Mouse (Mus musculus) thymus, adult 2 months (tissue): ENCODE results near the gene E2f8. TPM values are rescaled to one million over a fixed set of nuclear protein-coding genes. Genes with fewer than 3 reads are reported as not detected.

Experiments used
- DNase-seq: peaks from one replicate; pipeline ENCODE4 v3.0.0; 2021
- H3K27ac ChIP-seq: fragments of 200-500 bp; 2 replicates; pipeline ENCODE4 v1.5.1; 2012; ENCODE audit warnings: low read length, control low read depth; ENCODE audit not compliant: control insufficient read depth, insufficient read depth
- H3K27me3 ChIP-seq: fragments of 200-500 bp; 2 replicates; pipeline ENCODE4 v1.6.1; 2012; ENCODE audit warnings: mild to moderate bottlenecking, low read length, moderate library complexity, mixed read lengths; ENCODE audit not compliant: control insufficient read depth, insufficient read depth
- H3K36me3 ChIP-seq: fragments of 200-500 bp; 2 replicates; pipeline ENCODE4 v1.6.1; 2012; ENCODE audit warnings: mild to moderate bottlenecking, low read length, moderate library complexity; ENCODE audit not compliant: control insufficient read depth, insufficient read depth
- H3K4me1 ChIP-seq: fragments of 200-500 bp; replicated peaks from 2 replicates; pipeline ENCODE4 v1.6.1; 2012; ENCODE audit warnings: low read length; ENCODE audit not compliant: control insufficient read depth, insufficient read depth
- H3K4me3 ChIP-seq: fragments of 200-500 bp; 2 replicates; pipeline ENCODE4 v1.5.1; 2012; ENCODE audit warnings: mild to moderate bottlenecking, low read length, control low read depth, moderate library complexity; ENCODE audit not compliant: control insufficient read depth, insufficient read depth
- CTCF ChIP-seq: fragments of 200-500 bp; IDR thresholded peaks from 2 replicates; pipeline ENCODE4 v1.5.1; 2012; ENCODE audit warnings: mild to moderate bottlenecking, control low read depth, low read length, moderate library complexity, borderline replicate concordance; ENCODE audit not compliant: control insufficient read depth, poor library complexity, insufficient read depth; ENCODE audit errors: extremely low read depth
- POLR2A ChIP-seq: fragments of 200-500 bp; IDR thresholded peaks from 2 replicates; pipeline ENCODE4 v1.6.1; 2012; ENCODE audit warnings: mild to moderate bottlenecking, low read length, control low read depth, moderate library complexity; ENCODE audit not compliant: control insufficient read depth, poor library complexity, insufficient read depth; ENCODE audit errors: extremely low read depth
- WGBS: fragments of 180-500 bp; shearing (Covaris S2); methylation state at CpG from one replicate; pipeline ENCODE4 v1.1.7; 2018; 5-methylcytosine and 5-hydroxymethylcytosine counted together
- polyA plus RNA-seq: library from polyadenylated mRNA; depleted of rRNA; stranded (reverse); fragments of >200 nt; gene quantifications from 2 replicates; pipeline ENCODE4 v1.2.3, GENCODE M21; 2012

The E2f8 gene
- polyA plus RNA-seq, 1 experiment = 28.3 TPM

DNA sequence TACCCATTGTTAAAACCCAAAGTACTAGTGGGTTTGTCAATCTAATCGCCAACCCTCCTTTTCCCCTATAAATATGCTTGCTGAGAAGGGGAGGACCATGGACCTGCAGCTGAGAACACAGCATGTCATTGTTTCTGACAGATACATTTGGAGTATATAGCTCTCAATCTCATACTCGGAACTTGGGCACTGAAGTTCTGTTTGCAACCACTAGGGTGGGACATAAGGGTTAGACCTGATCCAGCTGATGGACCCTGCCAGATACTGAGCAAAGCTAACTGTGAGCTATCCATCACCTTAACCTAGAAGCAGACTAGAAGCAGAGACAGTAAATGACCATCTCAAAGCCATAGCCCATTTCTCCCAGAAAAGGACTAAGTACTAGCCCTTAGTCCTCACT is 43.0 kb downstream of the E2f8 start:
- Histone ChIP-seq H3K27me3 (no peaks in the 10 kb centered on the region), H3K36me3 (no peaks in the 10 kb centered on the region), H3K27ac (no peak overlapping the region), H3K4me3 (no peak overlapping the region), H3K4me1 (no peaks in the 10 kb centered on the region)
- DNase-seq = peak; percentile 6
- no peak for TF ChIP-seq POLR2A
- no peak for TF ChIP-seq CTCF
- 65% methylated on average over 2 of the region's 2 CpGs for WGBS

DNA sequence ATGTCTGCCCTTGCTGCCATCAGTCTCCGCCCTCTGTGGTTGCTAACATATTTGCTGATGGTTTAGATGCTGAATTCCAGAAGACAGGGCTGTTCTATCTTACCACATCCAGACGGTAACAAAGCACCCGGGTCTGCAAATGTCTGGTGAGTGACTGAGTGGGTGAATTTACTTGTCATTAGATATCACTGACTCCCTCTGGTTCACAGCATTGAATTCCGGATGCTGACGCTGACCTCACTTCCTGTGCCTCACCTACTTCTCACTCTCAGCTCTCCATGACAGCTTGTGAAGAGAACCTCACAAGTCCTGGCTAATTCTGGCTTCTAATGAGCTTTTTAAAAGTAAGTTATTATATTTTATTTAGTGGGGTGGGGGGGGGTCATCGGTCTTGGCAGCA is 44.4 kb downstream of the E2f8 start:
- H3K4me1 ChIP-seq = no peaks in the 10 kb centered on the region
- WGBS = 41% methylated on average over 6 of the region's 6 CpGs

DNA sequence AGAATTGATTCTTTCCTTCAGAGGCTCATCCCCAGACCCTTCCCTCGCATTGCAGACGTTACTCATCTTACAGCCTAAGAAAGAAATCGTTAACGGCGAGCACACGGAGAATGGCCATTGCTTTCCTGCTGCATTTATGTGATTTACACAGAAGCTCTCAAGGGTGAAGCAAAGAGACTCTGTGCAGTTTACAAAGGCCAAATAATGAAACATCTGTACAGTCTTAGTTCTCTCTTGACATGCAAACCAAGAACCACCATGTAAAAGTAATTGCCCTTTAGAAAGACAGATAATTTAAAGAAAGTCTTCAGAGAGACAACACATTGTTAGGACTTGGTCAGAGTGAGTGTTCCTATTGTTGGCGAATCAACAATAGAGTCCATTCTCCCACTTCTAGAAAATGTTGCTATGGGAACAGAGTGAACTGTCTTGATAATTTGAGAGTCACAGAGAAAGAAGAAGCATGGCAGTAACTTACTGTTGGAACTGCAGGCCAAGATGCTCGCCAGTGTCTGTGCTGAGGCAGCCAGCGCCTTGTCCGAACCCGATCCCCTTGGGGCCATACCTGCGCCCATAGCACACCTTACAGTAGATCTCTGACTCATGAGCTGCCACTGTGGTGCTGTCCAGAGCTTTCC is 46.3 kb downstream of the E2f8 start:
- Histone ChIP-seq H3K4me1 (no peaks in the 10 kb centered on the region), H3K27me3 (no peaks in the 10 kb centered on the region), H3K36me3 (no peaks in the 10 kb centered on the region), H3K27ac (no peak overlapping the region), H3K4me3 (no peak overlapping the region)
- WGBS = 95% methylated on average over 12 of the region's 12 CpGs
- DNase-seq = no peak
- TF ChIP-seq POLR2A = no peak
- TF ChIP-seq CTCF = no peak

More for the DNA sequence above, 44.4 kb downstream of the E2f8 start:
- Histone ChIP-seq H3K36me3 (no peaks in the 10 kb centered on the region), H3K27ac (no peak overlapping the region), H3K4me3 (no peak overlapping the region), H3K27me3 (no peaks in the 10 kb centered on the region)
- no peak for DNase-seq
- TF ChIP-seq CTCF (no peak), POLR2A (no peak)

DNA sequence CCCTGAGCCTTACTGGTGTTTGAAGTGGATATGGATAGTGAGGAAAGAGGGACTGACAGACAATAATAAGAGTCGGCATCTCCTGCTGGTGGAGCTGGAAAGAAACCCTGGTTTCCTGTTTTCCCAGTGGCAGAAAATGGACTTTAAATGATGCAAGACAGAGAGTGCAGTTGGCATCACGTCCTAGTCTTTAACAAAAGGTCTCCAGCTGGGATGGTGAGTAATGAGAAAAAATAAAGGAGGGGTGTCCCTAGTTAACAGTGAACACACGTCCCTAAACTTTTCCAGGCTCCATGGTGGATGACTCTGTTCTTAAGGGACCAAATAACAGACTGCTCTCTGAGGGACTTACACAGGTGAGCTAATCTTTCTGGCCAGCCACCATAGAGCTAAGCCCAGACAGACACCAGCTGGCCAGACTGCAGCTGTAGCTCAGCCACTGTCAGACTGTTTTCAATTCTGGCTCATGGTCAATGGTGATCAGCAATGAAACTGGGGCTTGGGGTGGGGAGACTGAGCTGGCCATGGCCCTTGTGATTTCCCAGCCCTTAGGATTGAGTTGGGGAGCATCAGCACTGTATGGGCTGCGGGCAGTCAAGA is 46.9 kb downstream of the E2f8 start:
- H3K4me3 ChIP-seq = no peak overlapping the region
- 88% methylated on average over 4 of the region's 4 CpGs for WGBS
- DNase-seq = no peak
- no peaks in the 10 kb centered on the region for H3K4me1 ChIP-seq
- TF ChIP-seq POLR2A (no peak), CTCF (no peak)
- H3K27ac ChIP-seq = no peak overlapping the region
- no peaks in the 10 kb centered on the region for H3K36me3 ChIP-seq
- no peaks in the 10 kb centered on the region for H3K27me3 ChIP-seq

DNA sequence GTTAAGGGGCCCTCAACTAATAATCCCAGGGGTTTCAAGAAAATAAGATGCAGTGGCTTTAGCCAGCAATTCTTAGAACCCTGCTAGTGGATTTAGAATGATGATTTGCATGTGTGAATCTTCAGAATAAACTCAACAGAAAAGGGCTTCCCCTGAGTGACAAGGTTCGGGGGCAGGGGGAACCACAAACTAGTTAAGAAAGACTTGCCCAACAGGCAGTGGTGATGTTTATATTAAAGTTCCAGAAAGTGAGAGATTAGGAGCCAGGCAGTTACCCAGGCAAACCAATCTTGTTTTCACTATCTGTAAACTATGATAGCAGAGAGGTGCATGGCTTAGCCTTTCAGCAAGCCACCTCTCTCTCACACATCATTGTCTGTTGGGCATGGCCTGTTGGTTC is 48.7 kb downstream of the E2f8 start:
- H3K4me3 ChIP-seq = no peak overlapping the region
- WGBS = 67% methylated on average over 1 of the region's 1 CpGs
- peaks cover 1% of the 10 kb centered on the region; the same call in 1 of the 2 replicates for H3K36me3 ChIP-seq
- no peak overlapping the region for H3K27ac ChIP-seq
- no peaks in the 10 kb centered on the region for H3K4me1 ChIP-seq
- no peak for TF ChIP-seq CTCF
- no peak for TF ChIP-seq POLR2A
- no peaks in the 10 kb centered on the region for H3K27me3 ChIP-seq
- no peak for DNase-seq

DNA sequence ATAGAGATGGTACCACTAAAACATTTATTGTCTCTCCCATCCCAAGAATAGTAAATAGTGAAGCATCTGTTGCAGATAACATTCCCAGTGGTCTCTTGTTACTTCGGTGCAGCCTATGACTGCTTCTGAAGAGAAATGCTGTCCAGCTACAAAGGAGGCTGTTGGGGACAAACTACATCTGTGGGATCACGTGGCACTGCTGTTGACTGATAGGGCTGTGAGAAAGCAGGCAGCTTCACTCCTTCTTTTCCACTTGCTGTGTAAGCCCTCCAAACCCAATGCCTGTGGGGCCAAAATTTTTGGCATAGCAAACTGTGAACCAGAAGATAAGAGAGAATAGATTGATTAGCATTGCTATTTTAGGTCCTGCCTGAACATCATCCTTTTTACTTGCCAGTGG is 51.0 kb downstream of the E2f8 start:
- WGBS = 79% methylated on average over 2 of the region's 2 CpGs
- Histone ChIP-seq H3K4me3 (no peak overlapping the region), H3K4me1 (no peaks in the 10 kb centered on the region), H3K27me3 (no peaks in the 10 kb centered on the region), H3K36me3 (peaks cover 15% of the 10 kb centered on the region), H3K27ac (no peak overlapping the region)
- TF ChIP-seq POLR2A (no peak), CTCF (no peak)
- DNase-seq = no peak
